Mouse (Mus musculus): Measurements from ENCODE around the gene Tmem81.

The Tmem81 gene

GRCm38 (mm10) chr1:132519734-132520133 is 13.7 kb downstream of the Tmem81 start:
- no peak for DNase-seq (ENCODE audit: low read depth, low spot score)

- DNase-seq (ENCODE audit: low read depth, low spot score) = peak; percentile 46
Measured at GRCm38 (mm10) chr1:132520764-132521163, 14.7 kb downstream of the Tmem81 start.

DNA sequence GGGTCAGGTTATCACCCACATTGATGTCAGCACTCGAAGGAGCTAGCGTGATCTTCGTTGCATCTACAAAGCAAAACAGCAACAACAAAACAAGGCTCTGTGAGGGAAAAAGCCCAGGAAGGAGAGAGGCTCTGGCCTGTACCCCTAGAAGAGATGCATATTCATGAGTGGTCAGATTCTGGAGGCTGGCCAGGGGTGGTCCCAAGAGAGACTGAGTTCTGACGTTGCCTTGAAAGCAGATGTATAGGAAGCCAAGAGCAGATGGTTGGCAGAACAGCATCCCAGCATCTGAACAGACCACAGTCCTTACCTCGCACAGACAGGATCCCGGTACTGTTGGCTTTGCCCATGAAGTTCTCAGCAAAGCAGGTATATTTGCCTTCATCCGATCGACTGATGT is 17.0 kb downstream of the Tmem81 start:
- no peak for DNase-seq (ENCODE audit: low read depth, low spot score)

DNA sequence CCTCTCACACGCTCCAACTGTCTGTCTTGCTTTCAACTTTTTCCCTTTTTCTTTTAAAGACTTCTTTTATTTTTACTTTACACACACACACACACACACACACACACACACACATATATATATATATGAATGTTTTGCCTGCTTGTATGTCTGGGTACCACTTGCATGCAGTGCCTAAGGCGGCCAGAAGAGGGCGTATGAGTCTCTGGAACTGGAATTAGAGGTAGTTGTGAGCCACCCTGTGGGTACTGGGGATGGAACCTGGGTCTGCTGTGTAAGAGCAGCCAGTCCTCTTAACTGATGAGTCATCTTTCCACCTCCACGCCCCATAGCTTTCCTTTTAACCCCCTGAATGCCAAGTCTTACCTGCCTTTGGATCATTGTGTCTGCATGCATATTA is 17.9 kb downstream of the Tmem81 start:
- DNase-seq (ENCODE audit: low read depth, low spot score) = peak; percentile 40

GRCm38 (mm10) chr1:132525832-132526231 is 19.8 kb downstream of the Tmem81 start:
- DNase-seq (ENCODE audit: low read depth, low spot score) = peak; percentile 35

- no peak for DNase-seq (ENCODE audit: low read depth, low spot score)
Measured at GRCm38 (mm10) chr1:132528071-132528470, 22.0 kb downstream of the Tmem81 start.

- no peak for DNase-seq (ENCODE audit: low read depth, low spot score)
Measured at GRCm38 (mm10) chr1:132528647-132529334, 22.8 kb downstream of the Tmem81 start.

DNA sequence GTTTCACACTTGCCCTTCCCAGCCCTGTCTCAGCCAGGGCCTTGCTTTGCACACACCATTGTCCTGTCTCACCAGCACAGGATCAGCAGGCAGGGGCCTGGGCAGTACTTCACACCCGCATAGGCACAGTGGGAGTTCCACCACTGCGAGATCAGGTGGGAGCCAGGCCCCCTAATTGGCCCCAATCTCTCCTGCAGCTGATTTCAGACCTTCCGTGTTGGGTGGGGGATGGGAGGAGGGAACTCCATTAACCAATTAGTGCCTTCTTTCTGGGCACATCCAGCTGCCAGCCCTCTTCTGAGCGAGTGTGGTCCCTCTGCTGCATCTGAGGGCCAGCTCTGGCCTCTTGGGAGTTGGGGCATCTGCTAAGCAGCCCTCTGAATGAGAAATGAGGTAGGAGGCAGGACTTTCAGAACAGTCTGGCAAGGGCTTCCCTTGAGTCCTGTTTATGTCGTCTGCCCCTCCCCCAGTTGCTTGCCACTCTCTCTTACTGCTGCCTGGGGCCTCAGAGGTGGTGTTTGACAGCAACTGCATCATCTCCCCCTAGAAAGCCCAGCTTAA is 24.7 kb downstream of the Tmem81 start:
- DNase-seq (ENCODE audit: low read depth, low spot score) = no peak

- no peak for DNase-seq (ENCODE audit: low read depth, low spot score)
Measured at GRCm38 (mm10) chr1:132532521-132532920, 26.5 kb downstream of the Tmem81 start.

- no peak for DNase-seq (ENCODE audit: low read depth, low spot score)
Measured at GRCm38 (mm10) chr1:132533840-132534239, 27.8 kb downstream of the Tmem81 start.

DNA sequence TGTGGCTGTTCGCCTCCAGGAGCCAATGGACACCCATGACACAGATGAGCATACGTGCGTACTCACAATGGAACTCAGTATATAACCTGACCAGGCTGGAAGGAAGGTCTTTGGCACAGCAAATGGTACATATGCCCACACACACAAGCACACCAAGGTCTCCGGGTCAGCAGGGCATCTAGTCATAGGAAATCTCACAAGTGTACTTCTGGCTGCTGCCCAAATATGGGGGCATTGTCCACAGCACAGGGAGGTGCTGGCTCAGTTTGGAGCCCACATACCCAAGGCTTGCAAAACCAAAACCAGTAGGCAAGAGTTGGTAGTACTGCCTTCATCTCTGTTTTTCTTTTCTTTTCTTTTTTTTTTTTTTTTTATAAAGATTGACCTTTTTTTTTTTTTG is 29.5 kb downstream of the Tmem81 start:
- DNase-seq (ENCODE audit: low read depth, low spot score) = no peak

DNA sequence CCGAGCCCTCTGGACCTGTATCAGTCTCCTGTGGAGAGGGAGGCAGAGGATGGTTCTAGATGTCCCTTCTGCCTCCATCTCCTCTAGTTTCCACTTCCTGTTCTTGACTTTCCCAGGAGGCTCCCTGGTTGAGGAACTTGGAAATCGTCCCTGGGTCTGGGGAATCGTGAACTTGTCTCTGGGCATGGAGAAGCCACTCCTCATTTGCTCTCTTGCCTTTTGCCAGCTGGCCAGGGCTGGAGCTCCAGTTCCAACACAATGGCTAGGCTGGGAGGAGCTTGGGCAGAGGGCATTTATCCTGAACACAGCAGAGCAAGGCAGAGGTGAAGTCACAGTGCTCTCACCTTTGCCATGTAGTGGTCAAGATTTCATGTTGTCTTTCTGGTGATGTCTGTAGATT is 30.4 kb downstream of the Tmem81 start:
- no peak for DNase-seq (ENCODE audit: low read depth, low spot score)

DNA sequence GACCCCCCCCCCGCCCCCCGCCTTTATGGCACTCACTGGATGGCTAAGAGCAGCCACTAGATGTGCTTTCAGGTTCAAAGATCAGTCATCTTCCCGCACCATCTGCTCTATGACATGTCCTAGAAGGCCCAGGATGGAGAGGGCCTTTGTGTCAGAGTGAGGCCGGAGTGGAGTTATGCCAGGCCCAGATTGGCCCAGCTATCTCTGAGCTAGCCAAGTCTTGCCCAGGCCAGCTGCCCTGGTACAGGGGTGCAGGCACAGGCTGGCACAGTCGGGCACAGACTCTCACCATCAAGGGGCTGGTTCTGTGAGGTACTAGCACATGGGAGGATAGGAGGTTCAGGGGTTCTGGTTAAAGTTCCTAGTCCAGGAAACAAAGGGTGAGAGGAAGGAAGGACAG is 31.7 kb downstream of the Tmem81 start:
- no peak for DNase-seq (ENCODE audit: low read depth, low spot score)

GRCm38 (mm10) chr1:132540701-132541100 is 34.7 kb downstream of the Tmem81 start:
- no peak for DNase-seq (ENCODE audit: low read depth, low spot score)

DNA sequence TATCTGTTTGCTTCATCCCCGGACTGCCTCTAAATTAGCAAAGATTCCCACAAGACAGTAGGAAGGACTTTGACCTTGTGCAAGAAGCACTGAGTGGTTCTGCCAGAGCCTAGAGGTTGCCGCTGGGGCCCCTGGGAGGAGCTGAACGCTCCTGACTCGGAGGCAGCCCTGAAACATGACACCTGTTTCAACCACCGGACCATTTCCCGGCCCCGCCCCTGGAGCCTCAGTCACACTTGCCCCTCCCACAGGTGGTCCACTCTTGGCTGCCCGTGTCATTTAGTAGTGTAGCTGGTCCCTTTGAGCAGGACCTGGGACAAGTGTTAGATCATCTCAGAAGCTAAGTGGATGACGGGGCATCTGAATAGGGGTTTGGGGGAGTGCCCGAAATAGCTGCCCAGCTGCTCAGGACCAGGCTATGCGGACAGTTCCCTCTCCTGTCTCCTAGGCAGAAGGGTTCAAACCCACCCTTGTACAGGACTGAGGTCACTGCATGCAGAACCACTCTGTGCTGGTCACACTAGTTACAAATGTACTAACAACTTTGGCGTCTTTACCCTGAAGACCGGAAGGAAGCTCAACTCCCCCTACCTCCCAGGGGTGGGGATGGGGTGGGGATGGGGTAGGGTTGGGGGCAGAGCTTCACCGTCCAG is 35.3 kb downstream of the Tmem81 start:
- DNase-seq (ENCODE audit: low read depth, low spot score) = no peak

DNA sequence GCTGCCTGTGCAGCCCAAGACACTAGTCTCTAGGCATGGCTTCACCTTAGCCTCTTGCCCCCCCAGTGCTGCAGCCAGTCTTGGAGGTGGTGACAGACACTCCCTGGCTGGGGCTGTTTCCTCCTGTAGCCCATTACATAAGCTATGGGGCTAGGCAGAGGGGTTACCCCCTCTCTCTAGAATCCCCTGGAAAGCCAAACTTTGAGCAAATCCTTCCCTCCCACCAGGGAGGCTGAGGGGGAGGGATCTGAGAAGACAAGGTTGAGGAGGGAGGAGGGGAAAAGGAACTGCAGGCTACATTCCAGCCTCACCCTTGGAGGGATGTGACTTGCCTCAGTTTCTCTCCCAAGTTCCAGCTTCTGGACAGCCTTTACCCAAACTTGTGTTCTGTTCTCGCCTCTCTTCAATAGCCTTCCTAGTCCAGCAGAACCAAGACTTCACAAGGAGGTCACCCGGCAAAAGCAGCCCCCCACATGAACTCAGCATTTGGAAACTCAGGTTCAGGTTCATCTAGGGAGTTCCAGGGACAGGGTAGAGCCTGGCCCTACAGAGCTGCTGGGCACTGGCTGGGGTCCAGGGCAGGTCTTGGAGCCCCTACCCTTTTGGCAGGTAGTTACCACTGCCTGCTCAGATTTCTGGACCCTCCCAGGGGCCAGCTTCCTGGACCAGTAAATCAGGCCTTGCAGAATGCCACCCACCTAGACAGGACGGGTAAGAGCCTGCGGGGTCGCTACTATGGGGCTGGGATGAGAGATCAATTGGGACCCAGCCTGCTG is 36.0 kb downstream of the Tmem81 start:
- DNase-seq (ENCODE audit: low read depth, low spot score) = no peak

DNA sequence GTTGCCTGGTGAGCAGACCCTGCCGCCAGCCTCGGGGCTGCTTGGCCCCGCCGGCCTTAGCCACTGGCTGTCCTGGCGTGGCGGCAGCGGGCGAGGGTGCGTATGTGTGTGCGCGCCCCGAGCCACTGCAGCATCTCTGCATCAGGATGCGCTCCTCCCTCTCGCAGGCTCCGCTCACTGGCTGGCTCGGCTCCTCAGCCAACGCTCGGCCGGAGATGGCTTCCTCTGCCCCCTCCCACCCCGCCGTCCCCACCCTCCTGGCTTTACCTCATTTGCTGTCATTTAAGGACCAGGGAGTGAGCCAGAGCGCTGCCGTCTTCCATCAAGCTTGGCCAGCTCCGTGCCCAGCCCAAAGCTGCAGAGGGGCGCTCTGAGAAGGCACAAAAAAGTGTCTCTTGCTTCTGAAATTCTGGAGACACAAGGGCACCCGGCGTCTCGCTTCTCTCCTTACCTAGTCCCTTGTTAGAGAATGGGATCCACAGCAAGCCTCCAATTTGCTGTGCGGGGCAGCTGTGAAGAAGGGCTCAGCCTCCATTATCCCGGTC is 36.8 kb downstream of the Tmem81 start, which contains the start of gene Cntn2:
Cntn2 (minus strand) TSS at position 495 of the 545 bp plus-strand sequence.
- DNase-seq (ENCODE audit: low read depth, low spot score) = no peak

GRCm38 (mm10) chr1:132543789-132544188 is 37.8 kb downstream of the Tmem81 start:
- no peak for DNase-seq (ENCODE audit: low read depth, low spot score)

DNA sequence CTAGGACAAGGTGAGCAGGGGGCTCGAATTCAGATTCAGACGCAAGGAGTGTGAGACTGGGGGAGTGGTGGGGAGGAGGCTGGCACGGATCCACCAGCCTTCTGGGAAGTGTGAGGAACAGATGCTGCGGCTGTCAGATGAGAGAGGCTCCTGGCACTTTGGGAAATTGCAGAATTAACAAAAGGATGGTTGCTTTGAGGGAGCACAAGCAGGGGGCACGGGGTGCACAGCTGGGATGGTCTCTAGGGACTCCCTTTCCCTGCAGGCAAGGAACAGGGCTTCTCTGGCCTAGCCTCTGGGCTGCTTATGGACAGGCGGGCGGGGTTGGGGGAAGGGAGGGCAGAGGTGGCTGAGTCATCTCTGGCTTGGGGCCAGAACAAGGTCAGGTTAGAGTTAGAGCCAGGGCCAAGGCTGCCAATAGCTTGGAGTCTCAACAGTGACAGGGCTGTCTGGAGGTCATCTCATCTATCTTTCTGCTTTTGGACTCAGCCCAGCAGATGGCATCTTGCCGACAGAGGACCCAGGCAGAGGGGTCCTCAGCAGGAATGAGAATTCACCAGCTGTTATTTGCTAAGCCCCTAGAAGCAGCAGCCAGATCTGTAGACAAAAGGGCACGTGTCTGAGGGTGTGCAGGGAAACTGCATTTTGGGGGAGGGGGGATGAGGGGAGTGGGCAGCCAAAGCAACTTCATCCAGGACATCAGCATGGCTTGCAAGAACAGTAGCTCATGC is 52.0 kb downstream of the Tmem81 start:
- no peak for DNase-seq (ENCODE audit: low read depth, low spot score)
